Mouse (Mus musculus): ENCODE measurements around the gene Plekhg1.

The Plekhg1 gene

GRCm38 (mm10) chr10:3823826-3824225 lies 83.7 kb downstream of the Plekhg1 start:
- DNase-seq (ENCODE audit: extremely low spot score, low read depth, low spot score), result no peak

GRCm38 (mm10) chr10:3826043-3826442 lies 85.9 kb downstream of the Plekhg1 start:
- DNase-seq (ENCODE audit: extremely low spot score, low read depth, low spot score), result no peak

- DNase-seq (ENCODE audit: extremely low spot score, low read depth, low spot score), result no peak
These were observed 87.2 kb downstream of the Plekhg1 start for GRCm38 (mm10) chr10:3827368-3827767.

GRCm38 (mm10) chr10:3829472-3829871 lies 89.3 kb downstream of the Plekhg1 start:
- no peak for DNase-seq (ENCODE audit: extremely low spot score, low read depth, low spot score)

GRCm38 (mm10) chr10:3830618-3831017 lies 90.5 kb downstream of the Plekhg1 start:
- DNase-seq (ENCODE audit: extremely low spot score, low read depth, low spot score), result no peak

- no peak for DNase-seq (ENCODE audit: extremely low spot score, low read depth, low spot score)
These were observed 91.6 kb downstream of the Plekhg1 start for GRCm38 (mm10) chr10:3831597-3832351.

- no peak for DNase-seq (ENCODE audit: extremely low spot score, low read depth, low spot score)
These were observed 93.9 kb downstream of the Plekhg1 start for GRCm38 (mm10) chr10:3834060-3834459.

GRCm38 (mm10) chr10:3834678-3835077 lies 94.5 kb downstream of the Plekhg1 start:
- no peak for DNase-seq (ENCODE audit: extremely low spot score, low read depth, low spot score)

GRCm38 (mm10) chr10:3835616-3836015 lies 95.5 kb downstream of the Plekhg1 start:
- DNase-seq (ENCODE audit: extremely low spot score, low read depth, low spot score), result no peak

- DNase-seq (ENCODE audit: extremely low spot score, low read depth, low spot score), result no peak
These were observed 99.7 kb downstream of the Plekhg1 start for GRCm38 (mm10) chr10:3839748-3840432.

GRCm38 (mm10) chr10:3844430-3844829 lies 104.3 kb downstream of the Plekhg1 start:
- no peak for DNase-seq (ENCODE audit: extremely low spot score, low read depth, low spot score)

GRCm38 (mm10) chr10:3847021-3847420 lies 106.9 kb downstream of the Plekhg1 start:
- no peak for DNase-seq (ENCODE audit: extremely low spot score, low read depth, low spot score)

- no peak for DNase-seq (ENCODE audit: extremely low spot score, low read depth, low spot score)
These were observed 111.3 kb downstream of the Plekhg1 start for GRCm38 (mm10) chr10:3851461-3851860.

GRCm38 (mm10) chr10:3852733-3853132 lies 112.6 kb downstream of the Plekhg1 start:
- no peak for DNase-seq (ENCODE audit: extremely low spot score, low read depth, low spot score)

- no peak for DNase-seq (ENCODE audit: extremely low spot score, low read depth, low spot score)
These were observed 117.7 kb downstream of the Plekhg1 start for GRCm38 (mm10) chr10:3857912-3858311.

- DNase-seq (ENCODE audit: extremely low spot score, low read depth, low spot score), result no peak
These were observed 118.3 kb downstream of the Plekhg1 start for GRCm38 (mm10) chr10:3858437-3858836.

GRCm38 (mm10) chr10:3858961-3859714 lies 119.0 kb downstream of the Plekhg1 start:
- no peak for DNase-seq (ENCODE audit: extremely low spot score, low read depth, low spot score)

GRCm38 (mm10) chr10:3863411-3864195 lies 123.4 kb downstream of the Plekhg1 start:
- DNase-seq (ENCODE audit: extremely low spot score, low read depth, low spot score), result no peak

- no peak for DNase-seq (ENCODE audit: extremely low spot score, low read depth, low spot score)
These were observed 124.0 kb downstream of the Plekhg1 start for GRCm38 (mm10) chr10:3864196-3864540.

GRCm38 (mm10) chr10:3867298-3867697 lies 127.1 kb downstream of the Plekhg1 start:
- no peak for DNase-seq (ENCODE audit: extremely low spot score, low read depth, low spot score)

- DNase-seq (ENCODE audit: extremely low spot score, low read depth, low spot score), result no peak
These were observed 130.7 kb downstream of the Plekhg1 start for GRCm38 (mm10) chr10:3870828-3871227.
